Mouse (Mus musculus) CD8-positive naive resting alpha-beta T cell, adult 57 days (primary cell): ENCODE measurements around the gene Nusap1. TPM values are rescaled to one million over a fixed set of nuclear protein-coding genes. Genes with fewer than 3 reads are reported as not detected.

Experiments used
- total RNA-seq: library from RNA; stranded (reverse); gene quantifications from one replicate; pipeline ENCODE4 v1.2.4, GENCODE M21; 2023

The Nusap1 gene
- 1.0 TPM for total RNA-seq

DNA sequence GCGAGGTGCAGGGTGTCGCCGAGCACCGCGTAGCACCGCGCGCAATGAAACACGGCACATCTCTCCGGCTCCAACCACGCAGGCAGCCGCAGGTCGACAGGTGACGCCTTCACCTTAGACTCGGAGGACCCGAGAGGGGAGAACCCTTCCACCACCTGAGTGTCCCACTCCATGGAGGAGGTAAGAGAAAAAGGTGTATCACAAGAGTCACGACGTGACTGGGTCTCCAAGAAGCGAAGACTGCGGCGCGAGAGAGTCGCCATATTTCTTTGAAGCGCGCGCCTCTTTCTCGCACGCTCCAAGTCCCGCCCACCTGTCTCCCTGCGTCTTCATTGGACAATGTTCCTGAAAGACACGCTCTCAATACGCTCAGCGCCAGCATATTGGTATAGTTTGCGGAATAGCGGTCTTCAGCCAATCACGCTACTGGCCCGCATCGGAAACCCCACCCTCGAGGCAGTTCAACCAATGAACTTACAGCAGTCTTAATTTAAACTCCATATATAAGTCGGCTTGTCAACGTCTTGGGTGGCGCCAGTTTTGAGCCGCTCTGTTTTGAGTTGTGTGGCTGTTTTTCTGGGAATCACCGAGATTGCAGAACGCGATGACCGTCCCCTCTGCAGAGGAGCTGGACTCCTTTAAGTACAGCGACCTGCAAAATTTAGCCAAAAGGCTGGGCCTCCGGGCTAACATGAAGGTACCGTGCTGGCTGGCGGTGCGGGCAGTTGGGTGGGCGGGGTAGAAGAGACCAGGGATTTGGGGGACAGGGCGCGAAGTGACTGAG lies at the start of gene Nusap1, which contains the start of gene Oip5:
Gene Nusap1, plus strand, starts transcription at position 100 of the 784 bp plus-strand sequence.
Gene Oip5, minus strand, starts transcription at position 271 of the 784 bp plus-strand sequence.

DNA sequence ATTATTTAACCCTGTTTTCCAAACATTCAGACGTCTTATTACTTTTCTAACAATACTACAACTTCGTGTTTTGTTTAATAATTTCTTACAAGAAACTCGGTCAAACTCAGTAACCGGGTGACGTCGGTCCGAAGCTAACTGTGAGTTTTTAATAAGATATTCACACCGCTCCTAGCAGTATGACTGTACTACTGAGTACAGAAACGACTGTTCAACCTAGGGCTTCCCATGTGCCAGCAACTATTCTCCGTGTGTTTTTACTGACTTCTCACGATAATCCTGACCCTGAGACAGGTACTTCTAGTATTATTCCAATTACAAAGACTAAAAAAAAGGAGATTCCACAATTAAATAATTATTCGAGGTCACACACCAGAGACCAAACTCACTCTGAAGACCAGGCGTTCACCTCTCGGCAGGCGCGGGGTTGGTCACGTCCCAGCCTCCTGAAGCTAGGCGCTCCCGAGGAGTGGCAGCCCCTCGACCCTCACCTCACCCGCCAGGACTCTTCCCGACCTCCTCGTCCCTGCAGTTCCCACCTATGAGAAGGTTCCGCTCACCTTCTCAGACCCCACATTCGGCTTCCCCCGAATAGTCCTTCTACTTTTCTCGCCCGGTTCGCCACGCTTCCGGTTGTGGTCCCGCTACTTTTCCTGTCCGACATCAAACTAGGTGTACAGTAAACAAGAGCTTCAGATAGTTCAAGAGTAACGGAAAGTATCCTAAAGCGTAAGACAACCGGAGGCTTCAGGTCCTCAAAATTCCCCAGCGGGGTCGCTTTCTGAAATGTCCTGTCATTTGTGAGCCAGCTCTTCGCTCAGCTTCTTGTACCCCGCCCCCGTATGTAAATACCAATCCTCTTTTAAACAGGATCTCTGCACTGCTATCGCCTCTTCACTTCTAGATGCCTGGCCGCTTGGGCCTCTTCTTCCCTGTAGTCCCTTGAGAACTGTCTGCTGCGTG lies 44.4 kb downstream of the Nusap1 start, which contains the start of gene Ndufaf1:
Gene Ndufaf1, minus strand, starts transcription at position 608 of the 963 bp plus-strand sequence.

GRCm38 (mm10) chr2:119674525-119675214 lies 56.6 kb downstream of the Nusap1 start, which contains the start of gene Rtf1:
Gene Rtf1 (plus strand): TSS chr2:119675068.

Other genes starting within 250 kb of the Nusap1 start
- 49.5 TPM for gene Ino80, start 140.6 kb upstream of the Nusap1 start, total RNA-seq
- gene Exd1, start 70.7 kb upstream of the Nusap1 start, total RNA-seq: 0.12 TPM
- 54.7 TPM for gene Chp1, start 70.6 kb upstream of the Nusap1 start, total RNA-seq
- 0.95 TPM for gene Oip5, start 171 bp downstream of the Nusap1 start, total RNA-seq
- gene Ndufaf1, start 44.5 kb downstream of the Nusap1 start, total RNA-seq: 13.4 TPM
- gene Rtf1, start 56.8 kb downstream of the Nusap1 start, total RNA-seq: 56.9 TPM
- not detected for gene Itpka, start 124.0 kb downstream of the Nusap1 start, total RNA-seq
- gene Ltk, start 142.1 kb downstream of the Nusap1 start, total RNA-seq: 3.0 TPM
- 34.8 TPM for gene Rpap1, start 169.2 kb downstream of the Nusap1 start, total RNA-seq
- gene Tyro3, start 179.4 kb downstream of the Nusap1 start, total RNA-seq: 6.6 TPM